Mouse (Mus musculus) CD4-positive naive resting alpha-beta T cell, adult 76 days (primary cell): Measurements from ENCODE around the gene Tbc1d9. TPM values are rescaled to one million over a fixed set of nuclear protein-coding genes. Genes with fewer than 3 reads are reported as not detected.

Experiments
- total RNA-seq: library from RNA; stranded (reverse); gene quantifications from one replicate; pipeline ENCODE4 v1.2.4, GENCODE M21; 2023

Tbc1d9 gene
- 3.1 TPM for total RNA-seq

DNA sequence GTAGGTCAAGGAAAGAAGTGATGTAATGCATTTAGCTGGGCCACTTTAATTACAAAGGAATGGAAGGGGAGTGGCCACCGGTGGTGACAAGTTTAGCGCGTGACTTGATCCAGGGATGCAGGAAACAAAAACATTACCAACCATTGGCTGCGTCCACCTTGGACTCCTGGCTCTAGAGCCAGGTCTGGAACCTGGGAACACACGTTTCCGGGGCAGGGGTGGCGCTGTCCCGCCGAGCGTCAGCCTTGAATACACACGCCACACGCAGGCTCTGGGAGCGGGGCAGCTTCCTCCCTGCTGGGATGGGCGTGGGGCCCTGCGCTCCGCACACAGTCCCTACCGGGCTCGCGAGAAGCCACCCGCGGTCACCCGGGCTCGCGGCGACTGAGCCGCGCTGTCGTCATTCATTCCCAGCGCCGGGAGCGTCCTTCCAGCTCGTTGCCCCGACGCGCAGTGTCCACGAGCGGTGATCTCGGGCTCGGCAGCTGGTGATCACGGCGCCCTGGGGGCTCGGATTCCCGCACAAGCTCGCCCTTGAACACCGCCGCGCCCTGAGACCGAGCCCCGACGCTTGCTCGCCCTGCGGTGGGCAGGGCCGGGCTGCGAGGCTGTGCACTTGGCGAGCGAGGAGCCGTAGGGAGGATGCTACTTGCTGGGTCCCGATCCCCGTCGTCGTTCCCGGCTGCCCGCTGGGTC, at the start of gene Tbc1d9:
Gene Tbc1d9, plus strand, starts transcription at position 118 of the 696 bp plus-strand sequence.

DNA sequence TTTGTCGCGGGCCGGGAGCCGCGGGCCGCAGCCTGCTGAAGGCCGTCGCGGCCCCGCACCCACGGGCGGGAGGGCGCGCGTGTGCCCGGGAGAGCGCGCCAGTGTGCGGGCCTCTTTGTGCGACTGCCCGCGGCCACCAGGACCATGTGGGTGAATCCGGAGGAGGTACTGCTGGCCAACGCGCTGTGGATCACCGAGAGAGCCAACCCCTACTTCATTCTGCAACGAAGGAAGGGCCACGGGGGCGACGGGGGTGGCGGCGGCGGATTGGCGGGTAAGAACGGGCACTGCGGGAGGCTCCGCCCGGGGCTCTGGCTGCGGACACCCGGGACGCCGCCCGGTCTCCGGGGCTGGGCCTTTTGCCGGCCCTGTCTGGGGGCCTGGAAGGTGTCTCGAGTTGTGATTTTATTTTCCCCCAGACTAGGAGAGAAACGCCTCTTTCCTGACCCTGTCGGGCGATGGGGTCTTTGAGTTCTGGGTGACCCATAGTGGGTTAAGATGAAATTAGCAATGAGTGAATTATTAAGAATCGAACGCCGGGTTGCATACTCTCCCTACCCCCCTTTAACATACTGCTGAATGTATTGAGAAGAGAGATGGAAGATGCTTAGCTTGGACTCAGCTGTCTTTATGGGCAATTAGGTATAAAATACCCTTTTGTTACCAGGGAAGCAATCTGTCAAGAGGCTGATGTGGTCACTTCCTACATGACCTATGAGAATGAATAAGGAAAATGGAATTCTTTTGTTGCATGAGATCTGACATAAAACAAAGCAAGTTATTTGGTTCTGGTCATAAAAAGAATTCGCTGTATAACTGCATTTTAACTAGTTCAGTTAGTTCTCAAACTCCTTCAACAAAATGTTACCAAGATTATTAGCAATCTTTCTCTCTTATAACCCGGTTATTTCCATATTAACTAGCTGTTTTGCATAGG, 1.0 kb downstream of the Tbc1d9 start, which contains the start of gene Gm10645:
Gene Gm10645, minus strand, starts transcription at position 240 of the 937 bp plus-strand sequence.

DNA sequence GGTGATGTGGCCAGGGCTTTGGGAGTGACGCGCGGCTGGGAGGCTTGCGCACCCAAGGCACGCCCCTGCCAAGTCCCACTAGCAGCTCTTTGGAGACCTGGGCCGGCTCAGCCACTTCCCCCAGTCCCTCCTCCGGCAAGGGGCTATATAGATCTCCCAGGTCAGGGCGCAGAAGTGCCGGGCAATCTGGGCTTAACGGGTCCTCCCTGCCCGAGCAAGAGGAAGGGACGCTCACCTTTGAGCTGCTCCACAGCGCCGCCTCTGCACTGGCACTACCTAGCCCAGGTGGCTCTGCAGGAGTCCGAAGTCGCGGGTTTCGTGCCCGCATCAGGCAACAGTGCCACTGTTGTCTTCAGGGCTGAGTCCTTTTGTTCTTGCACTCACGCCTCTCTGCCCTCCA, 125.0 kb downstream of the Tbc1d9 start, which contains the start of gene Ucp1:
Gene Ucp1, plus strand, starts transcription at position 177 of the 400 bp plus-strand sequence.

Other genes starting within 250 kb of the Tbc1d9 start
- not detected for gene Gm10645, start 818 bp downstream of the Tbc1d9 start, total RNA-seq
- not detected for gene Ucp1, start 125.0 kb downstream of the Tbc1d9 start, total RNA-seq
- gene Elmod2, start 167.1 kb downstream of the Tbc1d9 start, total RNA-seq = 7.0 TPM
- gene Mgat4d, start 183.1 kb downstream of the Tbc1d9 start, total RNA-seq = not detected
- not detected for gene Clgn, start 224.5 kb downstream of the Tbc1d9 start, total RNA-seq